ENCODE assay signal across 8 mouse cellular contexts in the genomic region with DNA sequence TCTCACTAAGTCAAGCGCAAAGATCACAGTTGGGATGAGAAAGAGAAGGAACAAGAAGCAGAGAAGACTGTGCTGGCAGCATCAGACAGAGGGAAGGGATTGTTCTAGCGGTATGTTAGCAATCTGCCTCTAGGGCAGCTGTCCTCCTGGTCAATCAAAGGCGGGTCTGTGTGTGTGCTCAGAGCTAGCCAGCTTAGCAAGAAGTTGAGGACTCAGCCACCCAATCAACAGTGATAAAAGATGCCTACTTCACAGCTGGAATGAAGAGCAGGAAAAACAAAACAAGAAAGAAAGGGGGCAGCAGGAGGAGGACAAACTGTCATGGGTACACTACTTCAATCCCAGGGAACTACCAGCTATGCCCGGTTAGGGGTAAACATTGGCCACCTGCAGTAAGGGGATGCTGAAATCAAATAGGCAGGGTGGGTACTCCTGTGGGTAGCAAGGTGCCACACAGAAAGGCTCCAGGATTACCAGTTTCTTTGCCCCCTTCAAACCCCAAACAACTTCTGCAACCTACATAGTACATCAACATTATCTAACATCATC. TPM values are rescaled to one million over a fixed set of nuclear protein-coding genes. Genes with fewer than 3 reads are reported as not detected.
DNase-seq lines count a peak whose midpoint lies in the region; ATAC-seq and TF ChIP-seq lines count a peak whose summit lies in the region.

No protein-coding gene starts in this region.

- no peak for TF ChIP-seq CTCF in cortical plate, adult 2 months (IDR thresholded peaks at IDR 0.05; ENCODE audit: extremely low read depth, insufficient read depth, low read length)

- H3K9me3 ChIP-seq in kidney, embryonic 15.5 days (replicated peaks), result no peaks in the 10 kb centered on the region
- H3K9me3 ChIP-seq in hindbrain, embryonic 13.5 days, result no peaks in the 10 kb centered on the region

- H3K4me3 ChIP-seq in kidney, embryonic 15.5 days (replicated peaks), result 0 out of 2 replicates have a peak overlapping the region, but pooled peaks have one; percentile 10
- no peak overlapping the region for H3K4me3 ChIP-seq in cortical plate, adult 2 months (ENCODE audit: insufficient read depth, low read length)
- no peak overlapping the region for H3K4me3 ChIP-seq in hindbrain, embryonic 13.5 days

- ATAC-seq in kidney, embryonic 15.5 days (replicated peaks; ENCODE audit: low FRiP score), result no peak
- 0 out of 2 replicates have a peak, but pooled peaks have one; percentile 30 for ATAC-seq in hindbrain, embryonic 13.5 days (ENCODE audit: low FRiP score)

- 28% methylated on average over 4 of the region's 4 CpGs for WGBS in kidney, embryonic 15.5 days
- WGBS in hindbrain, embryonic 13.5 days, result 30% methylated on average over 4 of the region's 4 CpGs

- DNase-seq in kidney, adult 11 months, result no peak
- DNase-seq in lung, postnatal 4 days, result peak; percentile 29 to 48
- no peak for DNase-seq in spleen, adult 12 weeks (ENCODE audit: low spot score)
- DNase-seq in spleen, postnatal 10 days (ENCODE audit: low spot score in 2 of 2), result no peak
- no peak for DNase-seq in ovary, adult 18-20 months (ENCODE audit: low spot score)

- peak overlapping the region; percentile 96 for H3K27ac ChIP-seq in kidney, embryonic 15.5 days
- peak overlapping the region; percentile 67 for H3K27ac ChIP-seq in cortical plate, adult 2 months (ENCODE audit: insufficient read depth, low read length)
- peak overlapping the region; percentile 92 for H3K27ac ChIP-seq in hindbrain, embryonic 13.5 days

- no peaks in the 10 kb centered on the region for H3K27me3 ChIP-seq in kidney, embryonic 15.5 days
- H3K27me3 ChIP-seq in hindbrain, embryonic 13.5 days, result no peaks in the 10 kb centered on the region

- TF ChIP-seq POLR2A in cortical plate, adult 2 months (IDR thresholded peaks at IDR 0.05; ENCODE audit: extremely low read depth, insufficient read depth, low read length), result no peak

- H3K4me1 ChIP-seq in kidney, embryonic 15.5 days, result peaks cover 79% of the 10 kb centered on the region
- peaks cover 5% of the 10 kb centered on the region for H3K4me1 ChIP-seq in cortical plate, adult 2 months (ENCODE audit: control insufficient read depth, insufficient read depth, low read length)
- H3K4me1 ChIP-seq in hindbrain, embryonic 13.5 days (replicated peaks), result peaks cover 62% of the 10 kb centered on the region

- peak overlapping the region; percentile 26; the same call in 1 of the 2 replicates for H3K9ac ChIP-seq in kidney, embryonic 15.5 days
- H3K9ac ChIP-seq in hindbrain, embryonic 13.5 days, result 0 out of 2 replicates have a peak overlapping the region, but pooled peaks have one; percentile 19

- H3K36me3 ChIP-seq in kidney, embryonic 15.5 days, result 0 out of 2 replicates have a peak, but pooled peaks cover 2% of the 10 kb centered on the region
- H3K36me3 ChIP-seq in hindbrain, embryonic 13.5 days, result no peaks in the 10 kb centered on the region

- H3K4me2 ChIP-seq in kidney, embryonic 15.5 days, result peak overlapping the region; percentile 51
- H3K4me2 ChIP-seq in hindbrain, embryonic 13.5 days, result peak overlapping the region; percentile 21; the same call in 1 of the 2 replicates

RNA-seq across cellular contexts. Expression of gene Ctnnd1, which starts 15.6 kb away (rescaled TPM):
- 50.3 and 54.7 TPM in 2 replicates for polyA plus RNA-seq in kidney, embryonic 15.5 days (2015; fragmentation: Nextera tagmentation; extraction: Ambion mirVana)
- 42.1 and 42.6 TPM in 2 replicates for polyA plus RNA-seq in cortical plate, adult 2 months (2012; rRNA removed)
- polyA plus RNA-seq in hindbrain, embryonic 13.5 days (2015; fragmentation: Nextera tagmentation; extraction: Ambion mirVana), result 38.6 and 39.2 TPM in 2 replicates

RNA-seq across cellular contexts. Expression of gene Btbd18, which starts 23.9 kb away (rescaled TPM):
- 0.26 and 0.34 TPM in 2 replicates for polyA plus RNA-seq in kidney, embryonic 15.5 days (2015; fragmentation: Nextera tagmentation; extraction: Ambion mirVana)
- polyA plus RNA-seq in cortical plate, adult 2 months (2012; rRNA removed), result not detected in 2 replicates
- 0.28 and 0.29 TPM in 2 replicates for polyA plus RNA-seq in hindbrain, embryonic 13.5 days (2015; fragmentation: Nextera tagmentation; extraction: Ambion mirVana)

RNA-seq across cellular contexts. Expression of gene Selenoh, which starts 35.6 kb away (rescaled TPM):
- polyA plus RNA-seq in kidney, embryonic 15.5 days (2015; fragmentation: Nextera tagmentation; extraction: Ambion mirVana), result 355 and 388 TPM in 2 replicates
- 50.4 and 53.7 TPM in 2 replicates for polyA plus RNA-seq in cortical plate, adult 2 months (2012; rRNA removed)
- polyA plus RNA-seq in hindbrain, embryonic 13.5 days (2015; fragmentation: Nextera tagmentation; extraction: Ambion mirVana), result 217 and 222 TPM in 2 replicates

RNA-seq across cellular contexts. Expression of gene Gm28635, which starts 42.8 kb away (rescaled TPM):
- not detected in 2 replicates for polyA plus RNA-seq in kidney, embryonic 15.5 days (2015; fragmentation: Nextera tagmentation; extraction: Ambion mirVana)
- not detected in 2 replicates for polyA plus RNA-seq in cortical plate, adult 2 months (2012; rRNA removed)
- polyA plus RNA-seq in hindbrain, embryonic 13.5 days (2015; fragmentation: Nextera tagmentation; extraction: Ambion mirVana), result not detected in 2 replicates

RNA-seq across cellular contexts. Expression of gene Med19, which starts 43.2 kb away (rescaled TPM):
- 41.3 and 44.4 TPM in 2 replicates for polyA plus RNA-seq in kidney, embryonic 15.5 days (2015; fragmentation: Nextera tagmentation; extraction: Ambion mirVana)
- 26.8 and 28.2 TPM in 2 replicates for polyA plus RNA-seq in cortical plate, adult 2 months (2012; rRNA removed)
- 52.1 and 53.5 TPM in 2 replicates for polyA plus RNA-seq in hindbrain, embryonic 13.5 days (2015; fragmentation: Nextera tagmentation; extraction: Ambion mirVana)

Comparison
In these comparisons a context has a peak if more than half of its experiments do, and no peak if none do; other contexts are left out.
1. DNase-seq: peak in lung, postnatal 4 days (2 of 2); none in kidney, adult 11 months (single experiment), spleen, adult 12 weeks (single experiment), spleen, postnatal 10 days (0 of 2) and ovary, adult 18-20 months (single experiment).
2. Peak in every context shown above with its lines, with median percentiles within 50 percentile points of each other: H3K27ac ChIP-seq.